Mouse (Mus musculus) kidney, adult 8-10 months (tissue): ENCODE measurements around the gene Ube2g2.
"Not testable (repeated sequence)": the region's sequence is repeated elsewhere in the genome, so short reads cannot be mapped to it uniquely, and the experiment has no call there.

Experiments
- DNase-seq, 2 experiments: peaks; one replicate each; pipeline ENCODE4 v3.0.0; 2022

Gene Ube2g2

DNA sequence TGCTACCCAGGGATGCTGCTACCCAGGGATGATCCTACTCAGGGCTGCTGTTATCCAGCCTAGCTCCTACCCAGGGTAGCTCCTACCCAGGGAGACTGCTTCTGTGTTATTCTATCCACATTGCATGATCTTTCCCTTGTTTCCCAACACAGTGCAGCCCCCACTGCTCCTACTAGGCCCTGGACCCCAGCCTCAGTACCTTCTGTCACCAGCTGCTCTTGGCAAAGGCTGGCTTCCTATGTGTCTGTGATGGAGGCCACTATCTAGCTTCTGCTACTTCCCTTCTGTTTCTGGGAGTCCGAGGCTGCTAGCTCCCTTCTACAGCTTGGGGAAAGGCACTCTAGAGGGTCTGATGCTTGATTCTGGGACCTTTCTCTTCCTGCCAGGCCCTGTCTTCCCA is 25.4 kb downstream of the Ube2g2 start:
- DNase-seq: no peak

DNA sequence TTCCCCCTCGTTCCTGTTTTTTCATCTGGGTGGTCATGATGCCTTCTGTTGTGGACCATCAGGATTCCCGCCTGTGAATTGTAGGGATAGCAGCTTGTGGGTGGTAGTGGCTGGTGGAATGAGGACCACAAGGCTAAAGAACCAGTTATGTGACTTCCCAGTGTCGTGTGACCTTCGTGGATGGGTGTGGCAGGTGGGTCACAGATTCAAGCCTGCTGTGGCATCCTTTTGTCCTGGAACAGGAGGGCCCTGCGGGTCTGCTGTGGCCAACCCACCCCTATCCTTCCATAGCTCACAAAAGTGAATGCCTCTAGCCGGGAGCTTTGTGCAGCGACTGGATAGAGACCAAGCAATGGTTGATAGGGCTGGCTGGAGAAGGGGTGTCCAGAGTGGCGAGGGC is 25.8 kb downstream of the Ube2g2 start:
- DNase-seq: no peak

DNA sequence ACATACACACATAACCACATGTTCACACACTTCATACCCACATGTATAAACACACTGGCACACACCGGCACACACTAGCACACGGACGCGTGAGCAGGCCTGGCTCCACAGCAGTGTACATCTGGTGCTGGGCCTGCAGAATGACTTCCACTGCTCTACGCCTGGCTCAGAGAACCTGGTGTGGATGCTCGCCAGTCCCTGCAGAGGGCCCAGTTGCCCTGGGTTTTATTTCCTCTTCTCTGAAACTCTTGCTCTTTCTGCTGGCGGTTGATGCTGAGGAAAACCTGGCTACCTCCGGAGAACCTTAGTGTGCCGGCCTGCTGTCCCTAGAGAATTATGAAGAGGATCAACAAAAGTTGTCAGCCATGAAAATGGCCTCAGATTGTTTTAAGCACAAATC is 30.0 kb downstream of the Ube2g2 start:
- DNase-seq: no peak

DNA sequence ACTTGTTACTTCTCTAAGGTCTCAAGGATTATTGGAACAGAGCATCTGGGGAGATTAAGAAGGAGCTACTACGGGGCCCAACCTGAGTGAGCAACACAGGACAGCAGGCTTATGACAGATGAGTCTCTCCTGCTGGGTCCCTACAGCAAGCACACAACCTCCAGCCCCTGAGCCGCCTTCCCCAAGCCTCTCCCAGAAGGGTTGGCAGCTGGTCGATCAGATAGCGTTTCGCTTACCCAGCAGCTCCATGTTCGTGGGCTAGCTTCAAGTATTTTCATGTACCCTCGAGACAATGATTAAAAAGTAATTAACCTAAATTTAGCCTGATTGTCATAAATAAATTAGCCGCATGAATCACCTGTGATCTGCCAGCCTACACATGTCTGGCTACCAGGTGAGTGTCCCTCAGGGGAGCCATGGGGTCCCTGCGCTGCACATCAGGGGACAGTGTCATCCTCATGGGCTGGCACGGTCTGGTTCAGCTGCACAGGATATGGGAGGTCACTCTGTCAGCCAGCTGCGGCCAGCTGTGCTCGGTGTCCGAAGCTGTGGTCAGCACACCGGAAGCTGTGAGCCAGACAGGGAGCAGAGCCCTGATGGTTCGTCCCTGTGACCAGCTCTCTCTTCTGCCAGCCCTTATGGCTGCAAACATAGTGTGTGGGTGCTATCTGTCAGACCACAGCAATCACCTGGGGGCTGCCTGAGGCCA is 36.4 kb downstream of the Ube2g2 start:
- DNase-seq: peak; percentile 24 to 42

DNA sequence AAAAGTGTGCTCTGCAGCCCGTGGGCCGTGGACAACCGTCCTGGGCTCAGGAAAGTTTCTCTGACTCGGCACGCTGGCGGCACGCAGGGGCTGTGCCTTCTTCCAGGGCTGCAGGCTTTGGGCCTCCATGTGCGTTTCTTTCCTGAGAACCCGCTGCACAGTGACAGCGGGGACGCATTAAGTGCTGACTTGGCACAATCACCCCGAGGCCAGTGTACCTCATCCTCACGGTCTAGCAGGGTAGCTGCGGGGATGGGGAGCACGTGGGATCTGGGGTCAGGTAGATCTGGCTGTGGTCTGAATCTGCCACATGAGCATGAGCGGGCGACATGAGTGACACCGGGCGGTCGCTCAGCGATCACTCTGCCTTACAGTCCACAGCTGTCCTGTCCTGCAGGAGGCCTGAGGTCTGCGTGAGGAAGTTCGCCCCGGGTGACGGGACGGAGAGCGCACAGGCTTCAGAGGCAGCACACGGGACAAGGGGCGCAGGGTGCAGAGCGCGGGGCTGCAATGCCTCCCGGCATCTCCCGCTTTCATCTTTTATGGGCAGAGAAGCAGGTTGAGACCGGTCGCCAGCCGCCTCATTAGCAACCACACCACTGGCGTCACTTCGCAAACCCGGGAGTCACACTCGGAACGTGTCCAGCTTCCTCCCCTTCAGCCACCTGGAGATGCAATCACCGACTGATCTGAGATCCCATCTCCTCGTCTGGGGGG is 42.0 kb downstream of the Ube2g2 start:
- no peak for DNase-seq

DNA sequence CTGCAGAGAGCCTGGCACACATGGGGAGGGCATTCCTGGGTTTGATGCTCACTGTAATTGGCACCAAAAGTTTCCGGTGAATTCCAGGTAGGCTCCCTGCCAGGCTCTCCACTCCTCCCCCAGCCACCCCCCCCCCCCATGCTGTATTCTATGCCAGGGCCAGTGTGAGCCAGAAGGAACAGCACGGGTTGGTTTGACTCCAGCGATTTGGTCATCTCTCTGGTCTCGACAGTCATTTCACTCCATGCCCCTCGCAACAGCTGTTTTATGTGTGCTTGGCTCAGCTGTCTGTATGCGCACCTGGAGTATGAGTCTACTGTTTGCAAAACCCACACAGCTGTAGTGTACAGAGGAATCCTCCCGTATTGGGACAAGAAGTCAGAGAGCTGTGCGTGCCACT is 44.3 kb downstream of the Ube2g2 start:
- no peak for DNase-seq

DNA sequence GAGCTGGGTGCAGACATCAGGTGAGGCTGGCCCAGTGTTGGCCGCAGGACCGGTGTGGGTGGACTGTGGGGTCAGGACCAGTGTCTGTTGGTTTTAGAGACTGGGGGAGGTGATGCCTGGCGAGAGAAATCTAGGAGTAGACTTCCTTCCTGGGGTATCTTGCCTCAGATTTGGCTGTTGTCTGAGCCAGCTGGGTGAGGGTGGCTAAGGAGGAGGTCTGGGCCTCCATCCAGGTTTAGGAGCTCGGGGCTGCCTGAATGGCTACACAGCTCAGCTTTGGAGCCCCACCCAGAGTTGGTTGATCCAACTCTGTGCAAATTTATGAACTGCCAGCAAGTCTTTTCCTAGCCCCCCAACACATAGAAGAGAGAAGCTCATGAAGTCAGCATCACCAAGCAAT is 45.3 kb downstream of the Ube2g2 start:
- no peak for DNase-seq

DNA sequence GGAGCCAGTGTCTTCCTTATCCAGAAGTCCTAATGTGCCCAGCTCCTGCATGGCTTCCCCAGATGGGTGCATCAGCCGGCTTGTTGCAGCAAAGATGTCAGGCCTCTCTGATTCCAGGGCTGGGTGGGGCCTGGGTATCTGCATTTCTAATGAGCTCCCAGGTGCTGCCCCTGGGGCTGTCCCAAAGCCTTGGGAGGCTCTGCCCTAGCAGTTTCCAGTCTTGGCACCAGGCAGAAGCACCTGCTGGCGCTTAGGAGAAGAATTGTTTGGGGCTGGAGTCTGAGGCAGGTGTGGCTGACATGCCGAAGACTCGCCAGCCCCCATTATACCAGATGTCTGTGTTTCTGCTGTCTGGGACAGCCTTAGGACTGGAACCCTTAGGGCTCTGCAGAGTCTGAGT is 48.6 kb downstream of the Ube2g2 start:
- DNase-seq: no peak

DNA sequence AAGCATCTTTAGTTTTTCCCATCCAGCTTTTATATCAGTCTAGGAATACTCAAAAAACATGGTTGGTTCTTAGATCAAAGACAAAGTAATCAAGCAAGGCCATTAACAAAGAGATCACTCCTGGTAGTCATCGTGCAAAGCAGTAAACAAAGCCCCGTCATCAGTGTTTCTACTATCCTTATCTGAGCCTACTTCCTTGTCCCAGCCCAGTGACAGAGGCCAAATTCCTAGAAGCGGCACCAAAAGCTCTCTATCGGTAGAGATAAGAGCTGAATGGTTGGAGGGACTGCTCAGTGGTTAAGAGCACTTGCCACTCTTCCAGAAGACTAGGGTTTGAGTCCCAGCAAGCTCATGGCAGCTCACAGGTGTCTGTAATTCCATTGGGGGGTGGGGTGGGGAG is 49.4 kb downstream of the Ube2g2 start:
- DNase-seq: no peak

DNA sequence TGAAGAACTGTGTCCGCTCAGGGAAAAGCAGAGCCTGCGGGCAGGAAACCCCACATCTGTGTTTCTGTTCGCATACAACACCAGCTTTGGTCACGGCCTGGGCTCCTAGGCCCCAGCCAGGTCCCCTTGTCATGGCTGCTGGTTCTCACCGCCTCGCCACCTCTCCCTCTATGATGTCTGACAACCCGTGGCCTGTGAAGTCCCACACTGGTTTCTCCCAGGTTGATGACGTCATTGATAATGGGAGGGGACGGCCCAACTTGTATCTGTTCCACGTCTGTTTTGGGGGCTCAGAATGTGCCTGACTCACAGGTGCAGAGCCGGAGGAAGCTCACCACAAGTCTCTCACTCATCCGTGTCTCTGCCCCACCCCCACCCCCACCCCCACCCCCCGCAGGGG is 51.7 kb downstream of the Ube2g2 start:
- DNase-seq: no peak

DNA sequence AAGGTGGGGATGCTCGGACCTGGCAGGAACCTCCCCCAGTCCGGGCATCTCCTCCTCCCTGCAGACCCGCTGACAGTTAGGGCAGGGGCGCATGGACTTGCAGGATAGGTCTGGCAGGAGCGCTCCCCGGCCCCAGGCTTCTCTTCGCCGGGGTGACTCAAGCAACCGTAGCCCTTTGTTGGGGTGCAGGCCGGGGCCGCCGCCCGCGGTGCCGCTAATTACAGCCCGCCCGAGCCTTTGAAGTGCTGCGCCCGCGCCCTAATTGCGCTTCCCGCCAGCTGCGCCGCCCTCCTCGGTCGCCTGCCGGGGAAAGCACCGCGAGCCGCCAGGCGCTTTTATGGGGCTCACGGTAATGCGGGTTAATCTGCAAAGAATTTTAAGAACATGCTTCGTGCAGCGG is 55.5 kb downstream of the Ube2g2 start:
- DNase-seq: no peak

DNA sequence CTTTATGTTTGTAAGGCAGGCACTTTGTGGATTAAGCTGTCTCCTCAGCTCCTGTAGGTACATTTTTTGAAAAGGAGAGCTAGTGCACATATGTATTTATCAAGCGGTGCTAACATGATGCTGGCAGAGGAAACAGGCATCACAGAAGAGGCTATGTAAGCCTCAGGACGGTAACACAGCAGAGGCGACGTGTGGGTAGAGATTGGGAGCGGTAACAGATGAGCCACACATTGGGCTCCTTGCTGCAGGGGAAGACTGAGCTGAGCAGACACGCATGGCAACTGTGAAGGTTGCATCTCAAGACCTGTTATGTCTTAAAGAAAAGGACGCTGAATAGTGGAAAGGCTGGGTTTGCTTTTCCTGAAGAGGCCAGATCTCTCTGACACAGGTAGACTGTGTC is 60.9 kb downstream of the Ube2g2 start:
- no peak for DNase-seq

DNA sequence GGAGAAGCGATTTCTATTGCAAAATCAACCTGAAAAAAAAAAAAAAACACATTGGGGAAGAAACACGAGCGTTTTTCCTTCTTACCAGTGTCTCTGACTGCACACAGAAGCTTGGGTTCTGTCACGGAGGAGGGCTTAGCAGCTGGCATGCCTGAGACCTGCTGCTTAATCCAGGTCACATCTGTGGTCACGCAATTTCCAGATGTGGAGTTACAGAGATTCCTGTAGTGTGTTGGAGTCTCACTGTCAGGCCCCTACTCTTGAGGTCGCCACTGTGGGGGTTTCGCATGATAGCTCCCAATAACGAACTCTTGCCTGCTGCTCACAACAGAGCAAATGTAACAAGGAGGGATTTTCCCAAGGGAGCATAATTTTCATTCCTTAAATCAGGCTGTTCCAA is 62.1 kb downstream of the Ube2g2 start:
- DNase-seq: no peak

DNA sequence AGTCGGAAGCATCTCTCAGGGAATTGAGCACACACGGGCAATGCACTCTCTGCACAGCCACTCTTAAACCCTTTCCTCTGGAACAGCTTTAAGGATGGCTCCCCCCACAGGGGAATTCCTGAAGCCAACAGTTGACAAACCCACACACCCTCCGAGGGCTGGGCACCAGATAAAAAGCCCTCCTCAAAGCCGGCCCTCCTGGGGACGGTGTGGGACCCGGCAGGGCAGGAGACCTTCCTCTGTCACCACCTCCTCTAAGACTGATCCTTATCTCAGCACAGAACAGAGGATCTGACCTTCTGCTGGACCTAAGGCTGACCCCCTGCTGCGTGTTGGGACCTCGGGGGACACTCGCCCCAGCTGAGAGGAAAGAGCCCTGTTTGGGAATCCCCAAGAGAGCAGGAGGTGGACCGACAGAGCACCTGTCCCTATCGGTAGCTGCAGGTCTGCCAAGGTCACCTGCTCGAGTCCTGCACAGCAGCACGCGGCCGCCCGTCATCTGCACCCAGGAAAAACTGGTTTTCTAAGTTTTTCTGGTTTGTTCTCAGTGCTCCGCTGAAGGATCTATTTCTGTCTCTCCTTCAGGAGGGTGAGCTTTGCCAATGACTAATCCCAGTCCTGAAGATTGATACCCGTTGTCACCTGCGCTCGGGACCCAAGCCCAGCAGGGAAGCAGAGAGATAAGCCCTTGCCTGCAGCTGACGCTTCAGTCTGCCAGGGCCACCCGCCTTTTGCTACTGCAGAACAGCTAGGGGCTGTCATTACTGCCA is 64.0 kb downstream of the Ube2g2 start, which contains the start of gene Tspear:
Gene Tspear, plus strand, starts transcription at position 675 of the 770 bp plus-strand sequence.
- DNase-seq: no peak

DNA sequence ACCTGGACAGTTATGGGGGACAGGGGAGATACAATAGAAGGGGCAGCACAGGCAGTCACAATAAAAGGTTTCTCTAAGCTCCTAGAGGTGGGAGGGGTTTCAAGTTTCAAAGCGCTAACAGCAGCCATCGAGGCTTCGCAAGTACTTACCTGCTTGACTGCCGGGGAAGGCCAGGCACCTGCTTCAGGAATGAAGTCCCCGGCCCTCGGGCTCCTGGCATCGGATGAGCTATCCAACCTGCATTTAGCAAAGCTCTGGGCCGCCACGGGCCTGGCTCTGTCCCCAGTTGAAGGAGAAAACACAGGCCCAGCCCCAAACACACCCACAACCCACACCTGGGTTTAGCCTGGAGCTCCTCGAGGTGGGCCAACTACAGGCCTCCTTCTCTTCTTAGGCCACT is 64.9 kb downstream of the Ube2g2 start:
- DNase-seq: no peak

DNA sequence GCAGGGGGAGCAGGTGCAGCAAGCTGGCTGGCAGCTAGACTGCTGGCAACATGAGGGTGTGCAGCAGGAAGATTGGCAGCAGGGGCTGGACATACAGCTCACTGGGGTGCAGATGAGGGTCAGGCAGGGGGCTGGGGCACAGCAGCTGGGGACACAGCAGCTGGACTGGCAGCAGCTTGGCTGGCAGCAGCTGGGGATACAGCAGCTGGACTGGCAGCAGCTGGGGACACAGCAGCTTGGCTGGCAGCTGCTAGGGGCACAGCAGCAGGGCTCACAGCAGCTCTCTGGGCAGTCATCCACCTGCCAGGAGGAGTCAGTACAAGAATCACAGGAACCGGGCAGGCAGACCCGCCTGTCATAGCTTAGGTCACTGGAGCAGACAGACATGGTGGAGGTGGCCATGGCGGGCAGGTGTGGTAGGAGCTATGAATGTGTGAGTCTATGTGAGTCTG is 68.3 kb downstream of the Ube2g2 start, which contains the start of gene Gm19402:
Gene Gm19402, minus strand, starts transcription at position 402 of the 452 bp plus-strand sequence.
- not testable (repeated sequence) for DNase-seq
